Mouse (Mus musculus): ENCODE results near the gene Dnah9. TPM values are rescaled to one million over a fixed set of nuclear protein-coding genes. Genes with fewer than 3 reads are reported as not detected.

Dnah9 gene
- total RNA-seq, 2 experiments from 2014 or later, result 0.09 TPM; not detected in 1

DNA sequence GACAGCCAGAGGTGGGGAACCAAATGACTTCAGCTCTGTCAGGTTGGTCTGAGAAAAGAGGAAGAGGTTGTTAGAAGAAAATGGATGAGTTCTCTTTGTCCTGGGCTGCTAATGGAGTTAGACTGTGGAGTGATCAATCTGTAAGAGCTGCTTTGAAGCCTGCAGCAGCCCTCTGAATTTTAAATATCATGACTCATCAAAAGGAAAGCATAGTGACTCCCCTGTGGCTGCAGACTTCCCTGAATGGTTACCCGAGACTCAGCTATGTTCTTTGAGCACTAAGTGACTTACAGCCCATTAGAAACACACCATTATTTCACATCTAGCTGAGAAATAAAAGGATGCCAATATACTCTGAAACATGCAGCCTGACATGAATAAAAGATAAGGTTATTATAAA, 240.4 kb downstream of the Dnah9 start:
- DNase-seq, result no peak

DNA sequence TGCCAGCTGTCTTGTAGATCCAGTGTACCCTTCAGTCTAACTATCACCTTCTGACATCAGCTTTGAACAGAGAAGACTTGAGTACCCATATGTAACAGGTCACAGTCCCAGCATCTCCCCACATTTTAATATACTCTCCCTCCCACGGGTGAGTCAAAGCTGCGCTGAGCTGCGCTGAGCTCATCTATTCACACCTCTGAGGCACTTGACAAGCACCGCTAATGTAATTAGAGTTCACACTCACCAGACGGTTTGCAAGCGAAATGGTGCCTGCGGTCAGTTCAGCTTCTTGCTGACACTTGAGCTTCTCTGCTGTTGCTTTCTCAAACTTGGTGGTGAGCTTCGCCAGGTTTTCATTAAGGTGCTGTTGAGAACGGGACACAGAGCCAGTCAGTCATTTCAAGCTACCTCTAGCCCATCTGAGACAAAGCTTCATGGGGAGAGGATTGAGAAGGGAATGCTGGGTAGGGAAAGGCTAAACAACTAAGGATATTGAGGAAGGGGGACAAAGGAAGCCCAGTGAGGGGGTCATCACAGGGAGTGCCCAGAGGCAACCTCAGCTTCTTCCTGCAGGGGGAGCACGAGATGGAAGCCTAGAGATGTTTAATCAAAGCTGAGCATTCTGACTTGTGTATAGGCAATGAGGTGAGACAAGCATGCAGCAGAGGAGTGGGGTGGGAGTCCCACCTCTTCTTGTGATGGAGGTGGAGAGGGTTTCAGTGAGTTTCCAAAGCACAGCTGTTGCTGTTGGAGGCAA, 249.7 kb downstream of the Dnah9 start:
- DNase-seq, result no peak

DNA sequence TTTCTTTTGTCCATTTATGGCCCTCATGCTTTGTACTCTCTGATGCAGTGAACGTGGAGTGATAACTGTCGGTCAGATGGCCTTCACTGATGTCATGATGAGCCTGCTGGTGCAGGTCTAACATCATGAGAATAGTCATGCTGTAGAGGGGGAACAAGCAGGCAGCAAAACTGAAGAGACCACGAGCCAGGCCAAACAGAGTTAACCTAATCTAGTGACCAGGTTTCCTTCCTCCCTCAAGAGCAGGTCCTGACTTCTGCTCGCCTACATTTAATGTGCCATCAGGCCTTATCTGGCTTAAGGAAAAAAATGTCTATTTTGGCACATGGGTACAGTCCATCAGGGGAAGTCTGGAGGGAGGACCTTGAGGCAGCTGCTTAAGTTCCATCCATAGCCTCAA, 259.2 kb downstream of the Dnah9 start:
- DNase-seq, result no peak

DNA sequence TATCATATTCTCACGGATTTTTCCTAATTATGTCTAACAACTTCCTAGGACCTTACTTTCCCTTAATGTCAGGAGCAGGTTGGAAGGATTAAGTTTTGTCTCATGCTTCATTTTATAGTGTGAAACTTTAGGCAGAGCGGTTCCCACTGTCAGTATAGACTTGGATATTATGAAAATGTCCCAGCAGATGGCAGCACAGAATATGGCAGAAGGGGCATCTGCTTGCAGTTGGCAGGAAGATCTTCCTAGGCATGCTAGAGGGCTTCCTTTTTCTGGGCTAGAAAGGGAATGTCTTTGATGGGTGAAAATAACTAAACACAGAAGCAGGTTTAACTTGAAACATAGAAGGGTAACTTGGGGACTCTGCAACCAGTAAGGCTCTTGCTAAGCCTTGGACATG, 262.9 kb downstream of the Dnah9 start:
- DNase-seq, result peak; percentile 2

DNA sequence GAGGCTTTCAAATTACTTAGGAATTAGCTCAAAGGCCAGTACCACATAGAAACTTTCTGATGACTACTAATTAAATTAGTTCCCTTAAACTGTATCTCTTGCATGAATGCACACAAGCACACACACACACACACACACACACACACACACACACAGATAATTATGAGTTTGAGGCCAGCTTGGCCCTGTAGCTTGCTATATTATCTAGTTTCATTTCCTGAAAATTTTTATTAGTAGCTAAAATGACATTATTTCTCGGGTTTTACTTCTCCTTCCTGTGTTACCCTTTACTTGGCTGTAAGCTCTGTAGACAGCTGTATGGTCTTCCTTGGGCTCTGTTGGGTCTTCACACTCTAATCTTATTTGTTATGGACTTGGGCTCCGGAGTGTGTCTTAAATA, 264.4 kb downstream of the Dnah9 start:
- DNase-seq, result no peak

DNA sequence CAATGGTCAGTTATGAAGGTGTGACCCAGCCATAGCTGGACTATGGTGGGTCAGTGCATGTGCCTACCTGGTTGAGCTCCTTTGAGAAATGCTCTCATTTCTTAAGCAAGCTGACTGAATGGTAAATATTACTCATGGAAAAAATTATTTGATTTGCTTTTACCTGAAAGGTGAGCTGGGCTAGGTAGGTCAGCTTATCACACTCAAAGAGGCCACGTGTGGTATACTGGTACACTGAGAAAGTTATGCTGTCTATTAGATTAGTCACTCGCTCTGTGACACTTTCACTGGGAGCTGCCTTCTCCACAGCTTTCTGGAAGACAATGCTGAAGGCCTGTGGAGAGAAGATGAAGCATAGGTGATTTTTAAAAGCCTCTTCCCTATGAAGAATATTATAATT, 286.9 kb downstream of the Dnah9 start:
- no peak for DNase-seq

DNA sequence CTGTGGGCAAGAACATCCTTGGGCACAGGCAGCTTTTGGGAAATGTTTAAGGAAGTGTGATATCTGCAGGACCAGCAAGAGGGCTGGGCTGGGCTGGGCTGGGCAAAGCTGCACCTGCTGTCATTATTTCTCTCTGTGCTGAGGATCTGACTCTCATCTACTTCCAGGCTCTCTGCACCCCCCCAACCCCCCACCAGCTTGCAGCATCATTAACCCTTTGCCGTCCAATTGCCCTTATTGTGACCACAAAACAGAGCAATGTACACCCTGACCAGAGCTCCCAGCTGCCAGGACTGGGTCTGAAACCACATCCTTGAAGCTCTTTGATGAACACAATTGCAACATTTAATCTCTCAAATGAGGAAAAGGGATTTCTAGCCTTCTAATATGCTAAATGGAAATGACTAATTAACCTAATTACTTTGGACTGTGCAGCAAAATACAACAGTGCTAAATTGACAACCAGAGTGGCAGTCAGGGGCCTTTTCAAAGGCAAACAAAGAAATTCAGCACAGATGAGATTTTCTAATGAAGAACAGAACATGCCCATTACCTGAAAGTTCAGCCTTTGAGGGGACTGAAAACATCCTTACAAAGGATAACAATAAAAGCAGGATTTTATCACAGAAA, 291.1 kb downstream of the Dnah9 start:
- DNase-seq, result no peak

DNA sequence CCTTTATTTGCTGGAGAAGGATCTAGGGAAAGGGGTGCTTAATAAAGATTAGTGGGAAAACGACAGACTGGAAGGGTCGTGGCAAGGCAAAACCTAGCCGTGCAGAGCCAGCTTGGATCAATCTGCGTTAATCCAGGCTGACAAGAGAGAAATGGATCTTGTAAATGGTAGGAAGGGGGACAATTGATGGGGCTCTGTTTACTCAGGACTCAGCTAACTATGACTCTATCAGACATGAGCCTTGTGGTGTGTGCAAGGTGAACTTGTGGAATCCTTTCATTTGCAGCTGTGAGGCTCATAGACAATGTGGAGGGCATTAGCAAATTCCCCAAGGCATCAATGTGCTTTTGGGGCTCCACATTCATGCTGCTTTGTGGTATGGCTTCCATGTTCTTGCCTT, 306.9 kb downstream of the Dnah9 start:
- DNase-seq, result no peak

DNA sequence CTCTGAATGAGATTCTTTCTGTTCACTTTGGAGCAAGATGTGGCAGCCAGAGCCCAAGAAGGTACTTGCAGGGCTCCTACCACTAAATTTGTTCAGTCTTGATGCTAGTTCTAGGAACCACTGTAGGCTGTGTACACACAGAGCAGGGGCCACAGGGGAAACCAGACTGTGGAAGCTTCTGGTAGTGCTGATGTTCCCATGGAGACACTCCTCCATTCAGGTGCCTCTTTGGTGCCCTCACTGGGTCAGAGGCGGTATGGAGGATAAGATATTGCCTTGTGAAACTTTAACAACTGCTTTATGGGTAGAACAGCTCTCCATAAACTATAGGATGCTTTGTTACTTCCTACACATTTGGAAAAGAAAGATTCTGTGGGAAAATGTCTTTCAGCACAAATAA, 316.3 kb downstream of the Dnah9 start:
- peak; percentile 38 for DNase-seq

DNA sequence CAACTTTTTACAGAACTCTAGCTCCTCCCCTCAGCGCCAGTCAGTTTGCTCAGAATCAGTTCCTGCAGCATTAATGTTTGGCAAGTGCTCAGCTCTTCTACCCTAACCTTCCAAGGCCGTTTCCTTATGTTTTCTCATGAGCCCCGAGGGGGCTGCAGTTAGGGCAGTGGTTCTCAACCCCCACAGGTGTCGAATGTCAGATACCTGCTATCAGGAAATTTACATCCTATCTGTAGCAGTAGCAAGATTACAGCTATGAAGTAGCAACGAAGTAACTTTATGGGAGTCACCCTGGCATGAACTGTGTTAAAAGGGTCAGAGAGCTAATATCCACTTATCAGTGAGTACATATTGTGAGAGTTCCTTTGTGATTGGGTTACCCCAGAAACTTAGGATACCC, 321.9 kb downstream of the Dnah9 start:
- no peak for DNase-seq

DNA sequence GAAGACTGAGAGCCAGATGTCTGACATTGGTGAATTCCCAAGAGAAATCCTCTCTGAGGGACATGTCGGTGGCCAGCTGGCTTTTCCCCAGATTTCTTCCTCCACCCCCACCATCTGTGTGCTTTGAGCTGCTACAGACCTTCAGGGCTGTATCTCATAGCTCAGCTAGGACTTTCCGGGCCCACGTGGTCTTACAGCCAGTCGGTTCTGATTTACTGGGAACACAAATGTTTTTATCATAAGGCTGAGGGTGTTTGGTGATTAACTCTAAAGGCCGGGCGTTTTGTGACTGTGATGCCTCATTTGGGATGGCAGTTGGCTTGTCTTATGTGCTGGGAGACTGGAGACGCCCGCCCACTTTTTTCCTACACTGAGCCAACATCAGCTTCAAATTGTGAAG, 329.4 kb downstream of the Dnah9 start:
- DNase-seq, result peak; percentile 36

DNA sequence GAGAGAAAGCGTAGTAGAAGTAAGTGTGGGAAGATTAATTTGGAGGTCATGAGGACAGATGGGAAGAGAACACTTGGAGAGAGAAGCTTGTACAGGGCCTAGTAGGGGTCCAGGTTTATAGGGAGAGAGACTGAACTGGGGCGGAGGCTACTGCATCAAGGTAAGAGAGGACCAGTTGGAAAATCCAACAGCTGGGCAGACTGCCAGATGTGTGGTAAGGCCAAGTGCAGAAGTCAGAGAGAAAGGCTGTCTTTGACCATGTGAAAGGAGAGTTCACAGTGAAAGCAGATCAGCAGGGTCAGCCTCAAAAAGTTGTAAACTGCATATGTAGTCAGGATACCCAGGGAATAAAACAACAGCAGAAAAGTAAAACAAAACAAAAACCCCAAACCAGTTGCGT, 343.8 kb downstream of the Dnah9 start:
- peak; percentile 43 for DNase-seq

DNA sequence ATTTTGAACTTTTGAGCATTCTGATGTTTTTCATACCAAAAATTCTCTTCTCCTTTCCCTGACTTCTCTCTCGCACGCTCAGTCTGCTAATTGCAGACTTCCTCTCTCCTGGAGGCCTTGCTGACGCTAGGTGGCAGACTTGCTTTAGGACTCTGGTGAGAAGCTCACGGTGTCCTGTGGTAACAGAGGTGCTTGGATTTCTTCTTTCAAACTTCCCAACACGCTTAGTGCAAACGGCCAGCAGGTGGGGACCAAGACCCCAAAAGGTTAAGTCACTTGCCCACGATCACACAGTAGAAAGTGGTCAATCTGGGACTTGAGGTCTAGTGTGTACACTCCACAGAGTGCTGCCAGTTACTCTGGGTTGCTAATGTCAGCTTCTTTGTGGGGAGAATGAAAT, 347.5 kb downstream of the Dnah9 start:
- peak; percentile 76 for DNase-seq

DNA sequence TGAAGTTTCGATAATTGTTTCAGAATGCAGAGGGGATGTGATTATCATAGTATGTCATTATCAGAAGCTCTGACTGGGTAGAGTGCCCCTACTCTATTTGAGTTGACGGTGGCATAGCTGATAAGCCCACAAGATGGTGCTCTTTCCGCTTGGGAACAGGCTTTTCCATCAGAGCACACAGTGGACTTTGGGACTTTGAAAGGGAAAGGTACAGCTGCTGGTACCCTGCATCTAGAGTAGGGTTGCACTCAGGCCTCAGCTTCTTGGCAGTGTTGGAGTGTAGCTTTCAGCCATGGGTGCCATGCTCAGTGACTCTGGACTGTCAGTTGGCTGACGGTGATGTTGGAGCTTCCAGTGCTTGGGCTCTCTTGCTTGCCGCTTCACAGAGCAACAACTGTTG, 348.1 kb downstream of the Dnah9 start:
- DNase-seq, result no peak

DNA sequence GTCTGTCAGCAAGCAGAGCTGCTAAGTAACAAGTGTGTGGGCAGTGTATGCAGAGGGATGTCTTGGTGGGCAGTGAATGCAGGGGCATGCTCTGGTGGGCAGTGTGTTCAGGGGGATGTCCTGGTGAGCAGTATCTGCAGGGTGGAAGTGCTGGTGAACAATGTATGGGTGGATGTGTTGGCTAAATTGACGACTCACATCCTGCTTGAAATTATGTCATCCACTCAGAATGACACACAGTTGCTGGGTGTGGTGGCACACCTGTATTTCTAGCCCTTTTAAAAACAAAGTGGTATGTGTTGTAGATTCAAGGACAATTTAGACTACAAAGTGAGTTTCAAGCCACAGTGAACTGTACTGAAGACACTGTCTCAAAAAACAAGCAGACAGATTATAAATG, 350.2 kb downstream of the Dnah9 start:
- no peak for DNase-seq

DNA sequence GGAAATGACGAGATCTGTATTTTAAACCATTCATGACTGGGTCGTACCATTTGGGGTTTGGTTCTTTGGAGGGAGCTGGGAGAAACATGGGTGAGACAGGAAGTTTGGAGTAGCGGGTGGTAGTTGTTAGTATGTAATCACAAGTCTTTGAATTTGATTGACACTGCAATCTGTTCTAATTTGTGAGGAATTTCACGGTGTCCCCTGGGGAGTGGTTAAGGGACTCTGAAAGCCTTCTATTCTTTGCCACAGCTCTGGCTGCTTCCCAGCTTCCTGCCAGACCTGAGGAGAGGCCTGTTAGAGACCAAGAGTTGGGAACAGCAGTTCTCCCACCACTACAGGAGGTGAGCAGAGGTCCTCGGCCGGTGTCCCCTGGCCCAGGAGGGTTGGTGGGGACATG, 352.1 kb downstream of the Dnah9 start:
- DNase-seq, result no peak

DNA sequence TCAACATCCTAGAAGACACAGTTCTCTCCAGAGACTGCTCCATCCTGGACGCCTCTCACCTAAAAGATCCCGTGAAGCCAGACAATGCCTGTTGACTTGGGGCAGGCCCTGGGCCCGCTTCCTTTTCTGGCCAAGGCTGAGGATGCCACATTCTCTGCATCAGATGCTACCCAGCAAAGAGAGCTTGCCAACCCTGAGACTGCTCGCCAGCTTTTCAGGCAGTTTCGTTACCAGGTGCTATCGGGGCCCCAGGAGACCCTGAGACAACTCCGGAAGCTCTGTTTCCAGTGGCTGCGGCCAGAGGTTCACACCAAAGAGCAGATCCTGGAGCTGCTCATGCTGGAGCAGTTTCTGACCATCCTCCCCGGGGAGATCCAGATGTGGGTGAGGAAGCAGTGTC, 354.0 kb downstream of the Dnah9 start:
- no peak for DNase-seq

DNA sequence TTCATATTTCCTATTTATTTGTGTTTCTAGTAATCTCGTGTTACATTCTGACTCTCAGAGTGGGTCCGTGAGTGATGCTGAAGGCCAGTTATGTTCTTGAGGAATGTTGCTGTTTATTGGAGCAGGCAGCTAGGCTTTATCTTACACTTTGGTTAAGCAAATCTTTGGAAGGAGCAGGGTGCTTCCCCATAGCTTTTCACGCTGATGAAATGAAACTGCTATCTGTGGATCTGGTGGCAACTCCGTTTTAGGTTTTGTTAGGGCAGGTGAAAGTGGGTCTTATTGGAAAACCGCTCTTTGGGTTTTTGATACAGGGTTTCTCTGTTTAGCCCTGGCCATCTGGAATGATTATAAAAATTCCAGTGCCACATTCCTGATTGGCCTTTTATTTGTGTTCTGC, 356.3 kb downstream of the Dnah9 start:
- DNase-seq, result no peak

DNA sequence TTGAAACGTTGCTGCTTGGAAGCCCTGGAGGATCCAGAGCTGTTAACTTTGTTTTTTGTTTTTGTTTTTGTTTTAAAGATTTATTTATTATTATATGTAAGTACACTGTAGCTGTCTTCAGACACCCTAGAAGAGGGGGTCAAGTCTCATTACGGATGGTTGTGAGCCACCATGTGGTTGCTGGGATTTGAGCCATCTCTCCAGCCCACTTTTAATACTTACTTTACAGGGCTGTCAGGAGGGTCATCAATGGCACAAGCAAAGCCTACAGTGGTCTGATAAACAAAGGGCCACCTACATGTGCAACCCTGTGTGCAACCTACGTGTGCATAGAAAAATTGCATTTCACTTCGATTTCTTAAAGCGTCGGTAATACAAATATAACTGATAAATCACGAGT, 360.8 kb downstream of the Dnah9 start:
- DNase-seq, result no peak

DNA sequence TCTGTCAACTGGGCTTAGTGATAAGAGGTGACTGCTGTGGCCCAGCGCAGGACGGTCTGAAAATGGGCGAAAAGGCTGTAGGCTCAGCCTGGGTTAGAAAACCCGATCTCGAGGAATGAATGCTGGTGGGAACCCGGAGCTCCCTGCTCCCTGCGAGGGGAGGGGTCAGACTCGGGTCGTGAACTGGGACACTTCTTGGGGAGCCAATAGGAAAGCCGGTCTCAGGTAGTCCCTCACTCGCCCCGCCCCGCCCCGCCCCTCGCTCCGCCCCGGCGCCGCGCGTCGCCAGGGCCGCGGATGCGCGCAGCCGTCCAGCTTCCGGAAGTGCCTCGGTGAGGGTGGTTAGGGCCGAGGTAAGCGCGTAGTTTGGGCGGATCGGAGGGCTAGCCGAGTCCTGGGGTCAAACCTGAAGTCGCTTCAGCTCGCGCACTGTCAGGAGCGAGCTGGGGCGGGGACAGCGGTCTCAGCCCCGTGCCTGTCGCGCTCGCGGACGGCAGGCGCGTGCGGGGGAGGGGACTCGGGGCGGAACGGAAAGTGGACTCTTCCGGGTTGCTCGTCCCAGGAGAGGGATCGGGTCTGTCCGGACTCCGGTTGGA, 361.3 kb downstream of the Dnah9 start, which contains the start of gene Zkscan6:
Gene Zkscan6 (plus strand): TSS at position 267 of the 596 bp plus-strand sequence.
- DNase-seq, result peak; percentile 93

DNA sequence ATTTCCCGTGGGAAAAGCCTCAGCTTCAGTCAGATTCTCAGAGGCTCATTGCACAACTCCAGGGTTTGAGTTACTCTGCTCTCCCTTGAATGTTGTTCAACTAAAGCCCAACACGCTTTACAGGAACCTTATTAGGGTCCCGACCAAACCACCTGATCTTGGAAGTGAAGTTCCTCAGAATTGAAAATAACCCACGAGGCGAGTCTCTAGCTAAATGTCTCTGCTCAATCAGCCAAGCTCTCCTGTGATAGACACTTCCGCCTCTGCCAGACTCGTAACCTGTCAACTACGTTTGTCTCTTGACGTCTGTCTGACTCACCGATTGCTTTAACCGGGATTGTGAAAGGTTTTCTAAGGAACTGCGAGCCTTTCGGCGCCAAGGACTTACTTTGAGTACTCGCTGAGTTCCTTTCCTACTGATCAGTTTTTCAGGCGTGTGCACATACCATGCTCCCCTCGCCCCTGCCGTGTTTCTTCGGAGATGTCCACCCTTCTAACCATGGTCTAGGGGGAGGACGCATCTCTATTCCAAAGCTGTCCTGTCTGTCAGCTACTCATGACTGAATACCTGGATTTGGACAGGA, 361.9 kb downstream of the Dnah9 start:
- DNase-seq, result peak; percentile 70

DNA sequence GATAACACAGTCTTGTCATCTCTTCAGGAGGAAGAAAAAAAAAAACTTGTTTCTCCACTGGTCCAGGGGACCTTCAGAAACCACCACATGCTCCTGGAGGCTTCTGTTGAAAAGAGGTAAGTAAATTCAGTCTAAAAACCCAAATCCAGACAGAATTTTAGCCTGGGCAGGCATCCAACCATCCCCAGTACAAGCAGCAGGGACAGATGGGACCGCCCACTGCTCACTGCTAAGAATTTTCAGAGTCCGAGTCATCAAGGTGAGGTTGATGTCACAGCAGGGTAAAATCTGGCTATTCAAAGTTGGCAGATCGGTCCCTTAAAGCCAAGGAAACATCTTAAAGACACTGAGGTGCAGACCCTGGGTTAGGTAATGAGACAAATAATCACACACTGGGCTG, 366.5 kb downstream of the Dnah9 start:
- DNase-seq, result no peak

DNA sequence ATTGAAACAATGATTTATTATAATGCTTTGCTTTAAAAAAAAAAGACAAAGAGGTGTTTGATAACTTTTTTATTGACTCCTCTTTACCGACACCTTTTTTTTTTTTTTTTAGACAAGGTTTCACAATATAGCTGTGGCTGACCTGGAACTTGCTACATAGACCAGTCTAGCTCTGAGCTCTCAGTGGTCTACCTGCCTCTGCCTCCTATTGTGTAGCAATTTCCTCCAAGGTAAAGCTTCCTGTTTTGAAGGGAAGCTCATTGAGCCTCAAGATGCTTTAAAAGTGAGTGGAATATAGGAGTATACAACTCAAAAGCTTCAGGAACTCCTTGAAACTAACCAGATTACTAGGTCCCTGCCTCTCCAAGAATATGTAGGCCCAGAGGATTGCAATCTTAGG, 372.5 kb downstream of the Dnah9 start:
- no peak for DNase-seq

Measured in adrenal gland, postnatal 10 days (tissue).